Mouse (Mus musculus): Measurements from ENCODE around the gene Fgfr2. TPM values are rescaled to one million over a fixed set of nuclear protein-coding genes. Genes with fewer than 3 reads are reported as not detected.

Gene Fgfr2
- polyA plus RNA-seq, 1 experiment: 1.7 TPM

DNA sequence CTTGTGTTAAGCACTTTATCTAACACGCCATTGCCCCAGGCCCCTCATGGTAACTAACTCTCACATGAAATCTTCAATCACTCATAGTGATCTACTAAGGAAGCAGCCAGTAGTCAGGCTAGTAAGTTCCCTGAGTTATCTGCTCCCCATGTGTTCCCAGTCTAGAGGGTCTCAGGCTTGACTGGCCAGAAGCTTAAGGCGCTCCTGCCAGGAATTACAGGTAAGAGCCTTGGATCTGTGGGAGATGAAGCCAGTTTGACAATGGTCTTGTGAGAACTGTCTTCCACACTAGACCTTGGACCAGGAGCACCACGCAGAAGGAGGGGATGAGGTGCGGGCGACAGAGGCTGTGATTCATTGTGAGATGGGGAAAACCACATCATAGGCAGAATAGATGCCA lies 1644.7 kb downstream of the Fgfr2 start:
- H3K36me3 ChIP-seq (ENCODE audit: control insufficient read depth, insufficient read depth): no peaks in the 10 kb centered on the region
- H3ac ChIP-seq (ENCODE audit: control insufficient read depth, insufficient read length, low read depth): no peak overlapping the region
- TF ChIP-seq CEBPB (IDR thresholded peaks at IDR 0.05; ENCODE audit: low read depth) (no peak), CTCF (IDR thresholded peaks at IDR 0.05; ENCODE audit: control insufficient read depth, insufficient read depth, insufficient read length) (no peak), FOSL1 (IDR thresholded peaks at IDR 0.05; ENCODE audit: insufficient read depth, low read length, poor library complexity, severe bottlenecking) (no peak), MYOG (IDR thresholded peaks at IDR 0.05; ENCODE audit: control insufficient read depth, extremely low read depth, insufficient read length) (no peak)
- H3K4me3 ChIP-seq (ENCODE audit: insufficient read depth, poor library complexity, severe bottlenecking): no peak overlapping the region
- no peaks in the 10 kb centered on the region for H3K79me2 ChIP-seq (ENCODE audit: control insufficient read depth, insufficient read depth)
- no peaks in the 10 kb centered on the region for H3K79me3 ChIP-seq (ENCODE audit: low read depth)
- peaks cover 31% of the 10 kb centered on the region for H3K27me3 ChIP-seq (ENCODE audit: control insufficient read depth, insufficient read depth, insufficient read length)

DNA sequence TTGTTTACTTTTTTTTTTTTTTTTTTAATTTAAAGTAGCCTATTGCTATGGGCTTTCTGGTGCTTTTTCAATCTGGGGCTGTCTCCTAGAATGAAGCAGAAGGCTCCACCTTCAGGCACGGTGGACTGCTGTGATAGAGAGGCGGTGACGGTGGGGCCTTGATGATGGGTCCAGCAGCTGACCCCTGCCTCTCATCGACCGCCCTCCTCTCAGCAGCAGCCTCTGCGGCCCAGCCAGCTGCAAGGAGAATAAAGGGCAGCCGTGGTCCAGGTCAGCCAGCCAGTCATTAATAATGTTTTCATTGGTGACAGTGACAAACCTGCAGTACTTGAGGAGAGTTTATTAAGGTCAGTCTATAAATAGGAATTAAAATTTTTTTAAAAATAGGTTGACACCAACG lies 1646.0 kb downstream of the Fgfr2 start:
- H3K36me3 ChIP-seq (ENCODE audit: control insufficient read depth, insufficient read depth): no peaks in the 10 kb centered on the region
- H3ac ChIP-seq (ENCODE audit: control insufficient read depth, insufficient read length, low read depth): no peak overlapping the region
- H3K79me2 ChIP-seq (ENCODE audit: control insufficient read depth, insufficient read depth): no peaks in the 10 kb centered on the region
- TF ChIP-seq USF1 (IDR thresholded peaks at IDR 0.05; ENCODE audit: low read depth): no peak
- no peak for TF ChIP-seq MYOG (IDR thresholded peaks at IDR 0.05; ENCODE audit: control insufficient read depth, extremely low read depth, insufficient read length)
- TF ChIP-seq FOSL1 (IDR thresholded peaks at IDR 0.05; ENCODE audit: insufficient read depth, low read length, poor library complexity, severe bottlenecking): no peak
- no peak for TF ChIP-seq MAX (IDR thresholded peaks at IDR 0.05)
- TF ChIP-seq CTCF (IDR thresholded peaks at IDR 0.05; ENCODE audit: control insufficient read depth, insufficient read depth, insufficient read length): no peak
- TF ChIP-seq CEBPB (IDR thresholded peaks at IDR 0.05; ENCODE audit: low read depth): no peak
- no peak for TF ChIP-seq MYOD1 (IDR thresholded peaks at IDR 0.05; ENCODE audit: control insufficient read depth, insufficient read length, low read depth)
- H3K27me3 ChIP-seq (ENCODE audit: control insufficient read depth, insufficient read depth, insufficient read length): peaks cover 28% of the 10 kb centered on the region
- H3K4me3 ChIP-seq (ENCODE audit: insufficient read depth, poor library complexity, severe bottlenecking): no peak overlapping the region
- no peaks in the 10 kb centered on the region for H3K79me3 ChIP-seq (ENCODE audit: low read depth)

- TF ChIP-seq CEBPB (IDR thresholded peaks at IDR 0.05; ENCODE audit: low read depth) (no peak), USF1 (IDR thresholded peaks at IDR 0.05; ENCODE audit: low read depth) (no peak), MYOD1 (IDR thresholded peaks at IDR 0.05; ENCODE audit: control insufficient read depth, insufficient read length, low read depth) (no peak), FOSL1 (IDR thresholded peaks at IDR 0.05; ENCODE audit: insufficient read depth, low read length, poor library complexity, severe bottlenecking) (no peak), MYOG (IDR thresholded peaks at IDR 0.05; ENCODE audit: control insufficient read depth, extremely low read depth, insufficient read length) (no peak), MAX (IDR thresholded peaks at IDR 0.05) (no peak), CTCF (IDR thresholded peaks at IDR 0.05; ENCODE audit: control insufficient read depth, insufficient read depth, insufficient read length) (no peak)
- H3K4me3 ChIP-seq (ENCODE audit: insufficient read depth, poor library complexity, severe bottlenecking): no peak overlapping the region
These were observed 1651.6 kb downstream of the Fgfr2 start for GRCm38 (mm10) chr7:131471551-131471950.

GRCm38 (mm10) chr7:131469506-131469905 lies 1653.6 kb downstream of the Fgfr2 start:
- no peaks in the 10 kb centered on the region for H3K79me2 ChIP-seq (ENCODE audit: control insufficient read depth, insufficient read depth)
- H3ac ChIP-seq (ENCODE audit: control insufficient read depth, insufficient read length, low read depth): no peak overlapping the region
- H3K79me3 ChIP-seq (ENCODE audit: low read depth): no peaks in the 10 kb centered on the region
- H3K27me3 ChIP-seq (ENCODE audit: control insufficient read depth, insufficient read depth, insufficient read length): no peaks in the 10 kb centered on the region
- TF ChIP-seq CTCF (IDR thresholded peaks at IDR 0.05; ENCODE audit: control insufficient read depth, insufficient read depth, insufficient read length) (no peak), MAX (IDR thresholded peaks at IDR 0.05) (no peak), USF1 (IDR thresholded peaks at IDR 0.05; ENCODE audit: low read depth) (no peak), FOSL1 (IDR thresholded peaks at IDR 0.05; ENCODE audit: insufficient read depth, low read length, poor library complexity, severe bottlenecking) (no peak), MYOD1 (IDR thresholded peaks at IDR 0.05; ENCODE audit: control insufficient read depth, insufficient read length, low read depth) (no peak), CEBPB (IDR thresholded peaks at IDR 0.05; ENCODE audit: low read depth) (no peak), MYOG (IDR thresholded peaks at IDR 0.05; ENCODE audit: control insufficient read depth, extremely low read depth, insufficient read length) (no peak)
- no peaks in the 10 kb centered on the region for H3K36me3 ChIP-seq (ENCODE audit: control insufficient read depth, insufficient read depth)
- no peak overlapping the region for H3K4me3 ChIP-seq (ENCODE audit: insufficient read depth, poor library complexity, severe bottlenecking)

More at GRCm38 (mm10) chr7:131471551-131471950, 1651.6 kb downstream of the Fgfr2 start:
- Histone ChIP-seq H3K27me3 (ENCODE audit: control insufficient read depth, insufficient read depth, insufficient read length) (peaks cover 14% of the 10 kb centered on the region), H3ac (ENCODE audit: control insufficient read depth, insufficient read length, low read depth) (no peak overlapping the region), H3K79me3 (ENCODE audit: low read depth) (no peaks in the 10 kb centered on the region), H3K79me2 (ENCODE audit: control insufficient read depth, insufficient read depth) (no peaks in the 10 kb centered on the region), H3K36me3 (ENCODE audit: control insufficient read depth, insufficient read depth) (no peaks in the 10 kb centered on the region)

GRCm38 (mm10) chr7:131467312-131467711 lies 1655.8 kb downstream of the Fgfr2 start:
- no peaks in the 10 kb centered on the region for H3K79me3 ChIP-seq (ENCODE audit: low read depth)
- H3K36me3 ChIP-seq (ENCODE audit: control insufficient read depth, insufficient read depth): no peaks in the 10 kb centered on the region
- H3ac ChIP-seq (ENCODE audit: control insufficient read depth, insufficient read length, low read depth): no peak overlapping the region
- H3K79me2 ChIP-seq (ENCODE audit: control insufficient read depth, insufficient read depth): no peaks in the 10 kb centered on the region
- no peak for TF ChIP-seq MYOG (IDR thresholded peaks at IDR 0.05; ENCODE audit: control insufficient read depth, extremely low read depth, insufficient read length)
- no peak overlapping the region for H3K4me3 ChIP-seq (ENCODE audit: insufficient read depth, poor library complexity, severe bottlenecking)
- H3K27me3 ChIP-seq (ENCODE audit: control insufficient read depth, insufficient read depth, insufficient read length): peaks cover 9% of the 10 kb centered on the region

DNA sequence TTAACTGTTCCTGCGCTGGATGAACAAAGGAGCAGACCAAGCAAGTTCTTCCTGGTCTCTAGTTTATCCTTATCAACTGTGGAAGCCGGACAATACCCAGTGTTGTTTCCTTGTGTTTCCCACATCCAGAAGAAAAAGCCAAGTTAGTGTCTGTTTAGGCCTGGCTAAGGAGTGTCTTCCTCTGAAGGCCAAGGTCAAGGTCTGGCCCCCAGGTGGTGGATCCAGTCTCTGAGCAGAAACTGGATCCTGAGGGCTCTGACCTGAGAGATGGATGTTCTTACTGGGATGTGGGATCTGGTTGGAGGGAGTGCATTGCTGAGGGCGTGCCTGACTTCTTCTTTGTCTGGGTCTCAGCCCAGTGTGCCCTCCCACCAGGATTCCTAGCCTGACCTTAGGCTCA lies 1657.4 kb downstream of the Fgfr2 start:
- H3K36me3 ChIP-seq (ENCODE audit: control insufficient read depth, insufficient read depth): no peaks in the 10 kb centered on the region
- H3K79me3 ChIP-seq (ENCODE audit: low read depth): no peaks in the 10 kb centered on the region
- H3K27me3 ChIP-seq (ENCODE audit: control insufficient read depth, insufficient read depth, insufficient read length): peaks cover 9% of the 10 kb centered on the region
- no peaks in the 10 kb centered on the region for H3K79me2 ChIP-seq (ENCODE audit: control insufficient read depth, insufficient read depth)
- no peak overlapping the region for H3ac ChIP-seq (ENCODE audit: control insufficient read depth, insufficient read length, low read depth)
- H3K4me3 ChIP-seq (ENCODE audit: insufficient read depth, poor library complexity, severe bottlenecking): no peak overlapping the region
- TF ChIP-seq CTCF (IDR thresholded peaks at IDR 0.05; ENCODE audit: control insufficient read depth, insufficient read depth, insufficient read length): no peak
